Mouse (Mus musculus): ENCODE measurements around the gene Ecm2. TPM values are rescaled to one million over a fixed set of nuclear protein-coding genes. Genes with fewer than 3 reads are reported as not detected.

Gene Ecm2
- polyA plus RNA-seq, 1 experiment from 2014 or later: 1.9 TPM

GRCm38 (mm10) chr13:49560886-49561285 lies 56.3 kb downstream of the Ecm2 start:
- Histone ChIP-seq H3K4me3 (ENCODE audit: low read depth, low read length) (no peak overlapping the region), H3K9ac (ENCODE audit: low read depth, low read length) (no peak overlapping the region), H3K27me3 (ENCODE audit: control insufficient read depth, insufficient read depth, low read depth, low read length) (no peaks in the 10 kb centered on the region), H3K4me2 (ENCODE audit: low read length) (no peak overlapping the region), H3K27ac (ENCODE audit: low read length) (no peak overlapping the region), H3K9me3 (replicated peaks; ENCODE audit: control insufficient read depth, low read length, poor library complexity, severe bottlenecking) (no peaks in the 10 kb centered on the region), H3K4me1 (ENCODE audit: control insufficient read depth, insufficient read depth, low read length) (no peaks in the 10 kb centered on the region), H3K36me3 (ENCODE audit: control insufficient read depth, insufficient read depth, low read length) (no peaks in the 10 kb centered on the region)
- 76% methylated on average over 2 of the region's 2 CpGs for WGBS
- no peak for ATAC-seq

- no peak for ATAC-seq
- WGBS: 95% methylated on average over 1 of the region's 1 CpGs
- no peaks in the 10 kb centered on the region for H3K36me3 ChIP-seq (ENCODE audit: control insufficient read depth, insufficient read depth, low read length)
- no peaks in the 10 kb centered on the region for H3K4me1 ChIP-seq (ENCODE audit: control insufficient read depth, insufficient read depth, low read length)
- H3K4me2 ChIP-seq (ENCODE audit: low read length): no peak overlapping the region
- no peak overlapping the region for H3K4me3 ChIP-seq (ENCODE audit: low read depth, low read length)
- no peaks in the 10 kb centered on the region for H3K27me3 ChIP-seq (ENCODE audit: control insufficient read depth, insufficient read depth, low read depth, low read length)
- no peaks in the 10 kb centered on the region for H3K9me3 ChIP-seq (replicated peaks; ENCODE audit: control insufficient read depth, low read length, poor library complexity, severe bottlenecking)
- no peak overlapping the region for H3K9ac ChIP-seq (ENCODE audit: low read depth, low read length)
- H3K27ac ChIP-seq (ENCODE audit: low read length): no peak overlapping the region
These were observed 59.7 kb downstream of the Ecm2 start for GRCm38 (mm10) chr13:49564347-49564746.

- Histone ChIP-seq H3K4me2 (ENCODE audit: low read length) (no peak overlapping the region), H3K27ac (ENCODE audit: low read length) (no peak overlapping the region), H3K4me3 (ENCODE audit: low read depth, low read length) (no peak overlapping the region), H3K9me3 (replicated peaks; ENCODE audit: control insufficient read depth, low read length, poor library complexity, severe bottlenecking) (no peaks in the 10 kb centered on the region), H3K9ac (ENCODE audit: low read depth, low read length) (no peak overlapping the region), H3K4me1 (ENCODE audit: control insufficient read depth, insufficient read depth, low read length) (no peaks in the 10 kb centered on the region), H3K36me3 (ENCODE audit: control insufficient read depth, insufficient read depth, low read length) (no peaks in the 10 kb centered on the region), H3K27me3 (ENCODE audit: control insufficient read depth, insufficient read depth, low read depth, low read length) (no peaks in the 10 kb centered on the region)
- 69% methylated on average over 3 of the region's 3 CpGs for WGBS
- ATAC-seq: no peak
These were observed 65.8 kb downstream of the Ecm2 start for GRCm38 (mm10) chr13:49570371-49570770.

GRCm38 (mm10) chr13:49571418-49571817 lies 66.8 kb downstream of the Ecm2 start:
- ATAC-seq: no peak
- WGBS: 86% methylated on average over 2 of the region's 2 CpGs

GRCm38 (mm10) chr13:49581541-49582530 lies 77.2 kb downstream of the Ecm2 start, which contains the start of gene Omd:
TSS of gene Omd (plus strand) at chr13:49582462.
- WGBS: 85% methylated on average over 8 of the region's 8 CpGs
- ATAC-seq: no peak
- H3K9me3 ChIP-seq (replicated peaks; ENCODE audit: control insufficient read depth, low read length, poor library complexity, severe bottlenecking): no peaks in the 10 kb centered on the region

More at GRCm38 (mm10) chr13:49571418-49571817, 66.8 kb downstream of the Ecm2 start:
- H3K27ac ChIP-seq (ENCODE audit: low read length): no peak overlapping the region
- H3K4me1 ChIP-seq (ENCODE audit: control insufficient read depth, insufficient read depth, low read length): no peaks in the 10 kb centered on the region
- no peaks in the 10 kb centered on the region for H3K36me3 ChIP-seq (ENCODE audit: control insufficient read depth, insufficient read depth, low read length)
- no peak overlapping the region for H3K4me2 ChIP-seq (ENCODE audit: low read length)
- no peak overlapping the region for H3K4me3 ChIP-seq (ENCODE audit: low read depth, low read length)
- no peak overlapping the region for H3K9ac ChIP-seq (ENCODE audit: low read depth, low read length)
- H3K27me3 ChIP-seq (ENCODE audit: control insufficient read depth, insufficient read depth, low read depth, low read length): no peaks in the 10 kb centered on the region
- no peaks in the 10 kb centered on the region for H3K9me3 ChIP-seq (replicated peaks; ENCODE audit: control insufficient read depth, low read length, poor library complexity, severe bottlenecking)

More at GRCm38 (mm10) chr13:49581541-49582530, 77.2 kb downstream of the Ecm2 start, which contains the start of gene Omd:
- H3K27ac ChIP-seq (ENCODE audit: low read length): no peak within 1 kb of the TSS
- no peak within 1 kb of the TSS for H3K9ac ChIP-seq (ENCODE audit: low read depth, low read length)
- no peak within 1 kb of the TSS for H3K4me3 ChIP-seq (ENCODE audit: low read depth, low read length)
- no peaks in the 10 kb centered on the region for H3K36me3 ChIP-seq (ENCODE audit: control insufficient read depth, insufficient read depth, low read length)
- H3K4me1 ChIP-seq (ENCODE audit: control insufficient read depth, insufficient read depth, low read length): no peaks in the 10 kb centered on the region
- no peaks in the 10 kb centered on the region for H3K27me3 ChIP-seq (ENCODE audit: control insufficient read depth, insufficient read depth, low read depth, low read length)
- no peak within 1 kb of the TSS for H3K4me2 ChIP-seq (ENCODE audit: low read length)

Other genes with a start within 250 kb of the Ecm2 start
- 2.7 and 3.2 TPM in 2 replicates for gene Fgd3, start 184.5 kb upstream of the Ecm2 start, polyA plus RNA-seq (2015; fragmentation: Nextera tagmentation; extraction: Ambion mirVana)
- gene Bicd2, start 163.2 kb upstream of the Ecm2 start, polyA plus RNA-seq (2015; fragmentation: Nextera tagmentation; extraction: Ambion mirVana): 26.2 and 28.3 TPM in 2 replicates
- gene Ippk, start 83.6 kb upstream of the Ecm2 start, polyA plus RNA-seq (2015; fragmentation: Nextera tagmentation; extraction: Ambion mirVana): 13.2 and 14.1 TPM in 2 replicates
- gene Tes3-ps, start 11.5 kb upstream of the Ecm2 start, polyA plus RNA-seq (2015; fragmentation: Nextera tagmentation; extraction: Ambion mirVana): 0.53 and 0.55 TPM in 2 replicates
- 1.0 and 1.1 TPM in 2 replicates for gene Aspn, start 39.6 kb downstream of the Ecm2 start, polyA plus RNA-seq (2015; fragmentation: Nextera tagmentation; extraction: Ambion mirVana)
- 0.72 and 0.91 TPM in 2 replicates for gene Omd, start 77.7 kb downstream of the Ecm2 start, polyA plus RNA-seq (2015; fragmentation: Nextera tagmentation; extraction: Ambion mirVana)
- gene Ogn, start 103.2 kb downstream of the Ecm2 start, polyA plus RNA-seq (2015; fragmentation: Nextera tagmentation; extraction: Ambion mirVana): 10.7 and 11.4 TPM in 2 replicates
- gene Cenpp, start 148.0 kb downstream of the Ecm2 start, polyA plus RNA-seq (2015; fragmentation: Nextera tagmentation; extraction: Ambion mirVana): 6.1 and 6.6 TPM in 2 replicates
- 13.4 and 18.7 TPM in 2 replicates for gene Nol8, start 148.3 kb downstream of the Ecm2 start, polyA plus RNA-seq (2015; fragmentation: Nextera tagmentation; extraction: Ambion mirVana)
- gene Iars, start 177.3 kb downstream of the Ecm2 start, polyA plus RNA-seq (2015; fragmentation: Nextera tagmentation; extraction: Ambion mirVana): 46.7 and 47.2 TPM in 2 replicates